Mouse (Mus musculus): ENCODE results near the gene Mif4gd.

GRCm38 (mm10) chr11:115632862-115633261, 20.1 kb upstream of the Mif4gd start:
- TF ChIP-seq POLR2A (IDR thresholded peaks at IDR 0.05; ENCODE audit: low read depth, low read length) (no peak), CTCF (conservative IDR thresholded peaks at IDR 0.05; ENCODE audit: insufficient read depth, insufficient read length, low read depth, low read length) (no peak)
